In the genomic region with DNA sequence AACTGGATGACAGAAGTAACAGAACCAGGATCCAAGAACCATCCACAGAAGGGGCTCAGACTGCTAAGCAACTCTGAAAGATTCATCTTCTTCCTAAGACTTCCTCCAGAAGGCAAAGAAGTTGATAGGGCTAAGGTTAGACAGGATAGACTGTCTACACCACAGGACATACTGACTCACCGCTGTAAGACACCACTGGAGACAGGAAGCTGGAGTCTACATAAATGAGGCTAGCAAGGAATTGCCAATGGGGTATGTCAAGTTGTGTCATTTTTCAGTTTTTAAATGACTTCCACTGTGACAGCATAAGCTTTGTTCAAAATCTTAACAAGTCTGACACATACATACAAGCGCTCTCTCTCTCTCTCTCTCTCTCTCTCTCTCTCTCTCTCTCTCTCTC, we compare ENCODE assay signal across 27 mouse cellular contexts.
DNase-seq lines count a peak whose midpoint lies in the region; ATAC-seq lines count a peak whose summit lies in the region.
"Had no signal": no experiment of that assay in that cellular context is flagged by ENCODE, and none has a peak within 500 bp of the region (broad histone marks: within the 10 kb centered on the region; RNA-seq: fewer than 3 reads in every experiment).

No protein-coding gene starts in this region.

- WGBS in midbrain, embryonic 13.5 days, result 94% methylated on average over 2 of the region's 2 CpGs

- H3K4me3 ChIP-seq in brown adipose tissue, adult 24 weeks (ENCODE audit: insufficient read depth, low read depth, low read length), result no peak overlapping the region
- H3K4me3 ChIP-seq in midbrain, embryonic 13.5 days (replicated peaks), result no peak overlapping the region
- H3K4me3 ChIP-seq: embryonic facial prominence, embryonic 10.5 days; embryonic facial prominence, embryonic 13.5 days; erythroblast, embryonic 14.5 days; forebrain, embryonic 12.5 days; forebrain, embryonic 15.5 days; heart, adult 2 months; heart, embryonic 10.5 days; heart, embryonic 13.5 days; hindbrain, embryonic 12.5 days; hindbrain, embryonic 15.5 days had no signal

- no peaks in the 10 kb centered on the region for H3K36me3 ChIP-seq in midbrain, embryonic 13.5 days
- H3K36me3 ChIP-seq: embryonic facial prominence, embryonic 10.5 days; embryonic facial prominence, embryonic 13.5 days; forebrain, embryonic 12.5 days; forebrain, embryonic 15.5 days; heart, embryonic 10.5 days; heart, embryonic 13.5 days; hindbrain, embryonic 12.5 days; hindbrain, embryonic 15.5 days had no signal

- peaks cover 2% of the 10 kb centered on the region; the same call in 1 of the 2 replicates for H3K4me1 ChIP-seq in brown adipose tissue, adult 24 weeks (ENCODE audit: control insufficient read depth, insufficient read depth, insufficient read length, low read length)
- H3K4me1 ChIP-seq in midbrain, embryonic 13.5 days (replicated peaks), result peaks cover 4% of the 10 kb centered on the region; the same call in 1 of the 2 replicates

- no peaks in the 10 kb centered on the region for H3K27me3 ChIP-seq in midbrain, embryonic 13.5 days
- H3K27me3 ChIP-seq: embryonic facial prominence, embryonic 13.5 days; forebrain, embryonic 12.5 days; forebrain, embryonic 15.5 days; hindbrain, embryonic 12.5 days; hindbrain, embryonic 15.5 days had no signal

- peak overlapping the region; percentile 18 for H3K27ac ChIP-seq in brown adipose tissue, adult 24 weeks (replicated peaks; ENCODE audit: low read depth, low read length)
- no peak overlapping the region for H3K27ac ChIP-seq in midbrain, embryonic 13.5 days
- H3K27ac ChIP-seq: embryonic facial prominence, embryonic 10.5 days; embryonic facial prominence, embryonic 13.5 days; forebrain, embryonic 12.5 days; forebrain, embryonic 15.5 days; heart, adult 2 months; heart, embryonic 10.5 days; heart, embryonic 13.5 days; hindbrain, embryonic 12.5 days; hindbrain, embryonic 15.5 days had no signal

- DNase-seq in heart, adult 11 months, result peak; percentile 21
- DNase-seq in heart, postnatal 4 days, result no peak
- DNase-seq in c-Kit-positive CD71-positive TER-119-positive erythroid progenitor cells, embryonic 14.5 days (ENCODE audit: low spot score), result no peak
- DNase-seq in thymus, adult 18-20 months, result no peak
- DNase-seq in left cerebral cortex, adult 18-20 months (ENCODE audit: low spot score in 2 of 2), result no peak
- DNase-seq: adrenal gland, postnatal 10 days; cerebellum, adult 18-20 months; cerebellum, adult 9-10 months; cerebellum, postnatal 25 days; embryo, embryonic 11 days; gastrocnemius, postnatal 25 days; heart, adult 2 months; heart, postnatal 14 days; kidney, adult 18-20 months had no signal

- peak; percentile 36 for ATAC-seq in CD4-positive, CD25-positive, alpha-beta regulatory T cell, adult 4 months
- no peak for ATAC-seq in midbrain, embryonic 13.5 days
- ATAC-seq: forebrain, embryonic 15.5 days; intestine, embryonic 16.5 days had no signal

- no peak overlapping the region for H3K4me2 ChIP-seq in midbrain, embryonic 13.5 days (replicated peaks)
- H3K4me2 ChIP-seq: embryonic facial prominence, embryonic 13.5 days; forebrain, embryonic 12.5 days; forebrain, embryonic 15.5 days; heart, embryonic 13.5 days; hindbrain, embryonic 12.5 days; hindbrain, embryonic 15.5 days had no signal

- H3K9ac ChIP-seq in midbrain, embryonic 13.5 days (replicated peaks), result no peak overlapping the region
- H3K9ac ChIP-seq: embryonic facial prominence, embryonic 13.5 days; forebrain, embryonic 12.5 days; forebrain, embryonic 15.5 days; heart, embryonic 13.5 days; hindbrain, embryonic 12.5 days; hindbrain, embryonic 15.5 days had no signal

- H3K9me3 ChIP-seq in midbrain, embryonic 13.5 days, result no peaks in the 10 kb centered on the region
- H3K9me3 ChIP-seq: embryonic facial prominence, embryonic 10.5 days; embryonic facial prominence, embryonic 13.5 days; forebrain, embryonic 12.5 days; forebrain, embryonic 15.5 days; heart, embryonic 10.5 days; heart, embryonic 13.5 days; hindbrain, embryonic 12.5 days; hindbrain, embryonic 15.5 days had no signal
